Mouse (Mus musculus): ENCODE results near the gene Gm13288. TPM values are rescaled to one million over a fixed set of nuclear protein-coding genes. Genes with fewer than 3 reads are reported as not detected.
A peak's percentile ranks its signal among the peaks of the same experiment; 100 is the strongest.
"Not testable (repeated sequence)": the region's sequence is repeated elsewhere in the genome, so short reads cannot be mapped to it uniquely, and the experiment has no call there.

Gm13288 gene
- total RNA-seq, 2 experiments from 2014 or later: not detected

DNA sequence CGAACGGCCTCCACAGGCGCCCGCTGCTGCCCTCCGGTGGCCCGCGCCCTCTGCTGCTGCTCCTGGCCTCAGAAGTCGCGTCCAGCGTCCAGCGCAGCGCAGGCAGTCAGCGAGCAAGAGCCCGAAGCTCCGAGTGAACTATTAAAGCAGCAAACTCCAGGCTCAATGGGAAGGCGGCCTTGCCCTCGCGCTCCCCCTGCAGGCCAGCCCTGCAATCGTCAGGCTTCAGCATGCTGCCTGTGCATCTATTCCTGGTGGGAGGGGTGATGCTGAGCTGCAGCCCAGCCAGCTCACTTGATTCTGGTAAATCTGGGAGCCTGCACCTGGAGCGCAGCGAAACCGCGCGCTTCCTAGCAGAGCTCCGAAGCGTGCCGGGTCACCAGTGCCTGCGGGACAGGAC lies 16.9 kb upstream of the Gm13288 start, which contains the start of gene Gm13277:
Gm13277 (plus strand) TSS at position 231 of the 400 bp plus-strand sequence.
- DNase-seq (ENCODE audit: extremely low spot score in 1 of 2, low spot score in 2 of 2): peak; percentile 61 to 63
- intact Hi-C loops (cut with DNase I); H3K4me3 ChIP-seq; H3K27ac ChIP-seq: not testable (repeated sequence)
- peak; percentile 42 for TF ChIP-seq CTCF (IDR thresholded peaks at IDR 0.05)

DNA sequence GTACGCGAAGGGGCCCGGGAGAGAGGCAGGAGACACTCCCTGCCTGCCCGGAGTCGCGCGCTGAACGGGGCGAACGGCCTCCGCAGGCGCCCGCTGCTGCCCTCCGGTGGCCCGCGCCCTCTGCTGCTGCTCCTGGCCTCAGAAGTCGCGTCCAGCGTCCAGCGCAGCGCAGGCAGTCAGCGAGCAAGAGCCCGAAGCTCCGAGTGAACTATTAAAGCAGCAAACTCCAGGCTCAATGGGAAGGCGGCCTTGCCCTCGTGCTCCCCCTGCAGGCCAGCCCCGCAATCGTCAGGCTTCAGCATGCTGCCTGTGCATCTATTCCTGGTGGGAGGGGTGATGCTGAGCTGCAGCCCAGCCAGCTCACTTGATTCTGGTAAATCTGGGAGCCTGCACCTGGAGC lies 14.1 kb upstream of the Gm13288 start, which contains the start of gene Gm13278:
Gm13278 (plus strand) TSS at position 301 of the 400 bp plus-strand sequence.
- intact Hi-C loops (cut with DNase I); H3K4me3 ChIP-seq; DNase-seq (ENCODE audit: extremely low spot score in 1 of 2, low spot score in 2 of 2); H3K27ac ChIP-seq: not testable (repeated sequence)

DNA sequence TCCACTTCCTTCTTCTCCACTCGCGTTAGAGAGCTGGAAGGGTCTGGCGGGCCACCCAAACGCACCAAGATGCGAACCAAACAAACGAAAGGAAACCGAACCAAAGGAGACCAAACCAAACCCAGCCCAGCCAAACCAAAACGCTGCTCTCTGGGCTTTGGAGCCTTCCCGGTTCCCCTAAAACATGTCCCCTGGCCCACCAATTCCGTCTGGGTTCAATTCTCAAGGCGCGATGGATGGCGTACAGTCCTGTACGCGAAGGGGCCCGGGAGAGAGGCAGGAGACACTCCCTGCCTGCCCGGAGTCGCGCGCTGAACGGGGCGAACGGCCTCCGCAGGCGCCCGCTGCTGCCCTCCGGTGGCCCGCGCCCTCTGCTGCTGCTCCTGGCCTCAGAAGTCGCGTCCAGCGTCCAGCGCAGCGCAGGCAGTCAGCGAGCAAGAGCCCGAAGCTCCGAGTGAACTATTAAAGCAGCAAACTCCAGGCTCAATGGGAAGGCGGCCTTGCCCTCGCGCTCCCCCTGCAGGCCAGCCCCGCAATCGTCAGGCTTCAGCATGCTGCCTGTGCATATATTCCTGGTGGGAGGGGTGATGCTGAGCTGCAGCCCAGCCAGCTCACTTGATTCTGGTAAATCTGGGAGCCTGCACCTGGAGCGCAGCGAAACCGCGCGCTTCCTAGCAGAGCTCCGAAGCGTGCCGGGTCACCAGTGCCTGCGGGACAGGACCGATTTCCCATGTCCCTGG lies 11.2 kb upstream of the Gm13288 start, which contains the start of gene Gm13275:
Gm13275 (plus strand) TSS at position 552 of the 740 bp plus-strand sequence.
- DNase-seq (ENCODE audit: extremely low spot score in 1 of 2, low spot score in 2 of 2): peak; percentile 61 to 73
- H3K4me3 ChIP-seq: peak within 1 kb of the TSS; percentile 13
- peak; percentile 27 for TF ChIP-seq CTCF (IDR thresholded peaks at IDR 0.05)
- H3K27ac ChIP-seq; intact Hi-C loops (cut with DNase I): not testable (repeated sequence)

DNA sequence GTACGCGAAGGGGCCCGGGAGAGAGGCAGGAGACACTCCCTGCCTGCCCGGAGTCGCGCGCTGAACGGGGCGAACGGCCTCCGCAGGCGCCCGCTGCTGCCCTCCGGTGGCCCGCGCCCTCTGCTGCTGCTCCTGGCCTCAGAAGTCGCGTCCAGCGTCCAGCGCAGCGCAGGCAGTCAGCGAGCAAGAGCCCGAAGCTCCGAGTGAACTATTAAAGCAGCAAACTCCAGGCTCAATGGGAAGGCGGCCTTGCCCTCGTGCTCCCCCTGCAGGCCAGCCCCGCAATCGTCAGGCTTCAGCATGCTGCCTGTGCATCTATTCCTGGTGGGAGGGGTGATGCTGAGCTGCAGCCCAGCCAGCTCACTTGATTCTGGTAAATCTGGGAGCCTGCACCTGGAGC lies 8.2 kb upstream of the Gm13288 start, which contains the start of gene Gm13279:
Gm13279 (plus strand) TSS at position 301 of the 400 bp plus-strand sequence.
- intact Hi-C loops (cut with DNase I); H3K4me3 ChIP-seq; DNase-seq (ENCODE audit: extremely low spot score in 1 of 2, low spot score in 2 of 2); H3K27ac ChIP-seq: not testable (repeated sequence)

DNA sequence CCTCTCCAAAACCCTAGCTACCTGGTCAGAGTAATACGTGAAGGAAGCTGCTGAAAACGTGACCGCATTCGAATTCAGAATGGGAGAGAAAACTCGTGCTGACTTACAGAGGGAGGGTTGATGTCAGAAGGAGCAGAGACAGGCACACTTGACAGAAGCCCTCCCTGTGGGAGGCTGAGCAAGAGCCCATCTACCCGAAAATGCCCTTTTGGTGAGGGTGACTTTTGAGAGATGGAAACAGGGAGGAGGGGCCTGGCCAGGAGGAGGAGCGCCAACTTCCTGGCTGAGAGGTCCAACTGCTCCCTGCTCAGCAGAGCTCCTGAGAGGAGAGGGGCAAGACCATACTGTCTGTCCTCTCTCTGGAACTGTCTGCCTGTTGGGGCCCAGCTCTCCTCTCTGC lies 6.0 kb upstream of the Gm13288 start, which contains the start of gene Gm13285:
Gm13285 (plus strand) TSS at position 301 of the 400 bp plus-strand sequence.
- intact Hi-C loops (cut with DNase I); H3K4me3 ChIP-seq; DNase-seq (ENCODE audit: extremely low spot score in 1 of 2, low spot score in 2 of 2); H3K27ac ChIP-seq: not testable (repeated sequence)

- intact Hi-C loops (cut with DNase I): not testable (repeated sequence)
These were observed 2.4 kb upstream of the Gm13288 start, which contains the start of gene Gm13287 for GRCm38 (mm10) chr4:88802954-88803353. Gm13287 (plus strand) TSS chr4:88803254.

GRCm38 (mm10) chr4:88805761-88806160 lies 430 bp downstream of the Gm13288 start:
- H3K4me3 ChIP-seq; DNase-seq (ENCODE audit: extremely low spot score in 1 of 2, low spot score in 2 of 2); H3K27ac ChIP-seq; intact Hi-C loops (cut with DNase I): not testable (repeated sequence)

More at GRCm38 (mm10) chr4:88802954-88803353, 2.4 kb upstream of the Gm13288 start, which contains the start of gene Gm13287:
- not testable (repeated sequence) for H3K27ac ChIP-seq; DNase-seq (ENCODE audit: extremely low spot score in 1 of 2, low spot score in 2 of 2); H3K4me3 ChIP-seq

GRCm38 (mm10) chr4:88815928-88816327 lies 10.6 kb downstream of the Gm13288 start, which contains the start of gene Ifna7:
Ifna7 (plus strand) TSS chr4:88816228.
- TF ChIP-seq CTCF (IDR thresholded peaks at IDR 0.05): no peak
- H3K27ac ChIP-seq: no peak within 1 kb of the TSS
- DNase-seq (ENCODE audit: extremely low spot score in 1 of 2, low spot score in 2 of 2): no peak
- intact Hi-C loops (cut with DNase I): no loop called here
- no peak within 1 kb of the TSS for H3K4me3 ChIP-seq

GRCm38 (mm10) chr4:88819659-88820058 lies 14.3 kb downstream of the Gm13288 start, which contains the start of gene Ifna11:
Ifna11 (plus strand) TSS chr4:88819959.
- DNase-seq (ENCODE audit: extremely low spot score in 1 of 2, low spot score in 2 of 2): no peak
- no peak within 1 kb of the TSS for H3K27ac ChIP-seq
- no peak within 1 kb of the TSS for H3K4me3 ChIP-seq
- intact Hi-C loops (cut with DNase I): no loop called here
- TF ChIP-seq CTCF (IDR thresholded peaks at IDR 0.05): no peak

DNA sequence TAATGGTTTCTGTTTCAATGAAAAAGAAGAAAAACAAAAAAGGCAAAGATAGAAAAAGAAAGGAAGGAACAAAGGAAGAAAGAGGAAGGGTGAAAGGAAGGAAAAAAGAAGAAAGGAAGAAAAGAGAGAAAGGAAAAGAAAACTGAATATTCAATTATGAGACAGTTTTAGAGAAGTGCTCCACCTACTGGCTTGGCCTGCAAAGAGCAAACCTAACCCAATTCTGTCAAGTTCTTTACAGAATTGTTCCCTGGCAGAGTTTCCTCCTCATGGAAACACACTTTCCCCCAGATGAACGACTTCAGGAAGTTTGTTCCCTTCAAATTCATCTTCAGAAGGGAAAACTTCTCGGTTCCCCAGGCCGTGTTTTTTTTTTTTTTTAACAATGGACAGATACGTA lies 17.7 kb downstream of the Gm13288 start:
- DNase-seq (ENCODE audit: extremely low spot score in 1 of 2, low spot score in 2 of 2): peak in 1 of 2 experiments; percentile 17
- intact Hi-C loops (cut with DNase I): no loop called here
- Histone ChIP-seq H3K27ac (no peak overlapping the region), H3K4me3 (no peak overlapping the region)
- peak; percentile 61 for TF ChIP-seq CTCF (IDR thresholded peaks at IDR 0.05)

DNA sequence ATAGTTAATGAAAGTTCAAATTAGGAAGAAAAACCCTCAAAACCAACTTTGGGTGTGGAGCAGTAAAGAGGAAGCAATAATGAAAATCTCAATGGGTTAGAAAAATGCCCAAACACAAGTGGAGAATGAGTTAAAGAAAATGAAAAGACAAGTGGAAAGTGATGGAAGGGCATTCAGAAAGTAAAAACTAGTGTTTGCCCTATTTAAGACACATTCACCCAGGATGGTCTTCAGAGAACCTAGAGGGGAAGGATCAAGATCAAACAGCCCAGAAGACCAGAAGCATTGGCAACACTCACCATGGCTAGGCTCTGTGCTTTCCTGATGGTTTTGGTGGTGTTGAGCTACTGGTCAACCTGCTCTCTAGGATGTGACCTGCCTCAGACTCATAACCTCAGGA lies 21.8 kb downstream of the Gm13288 start, which contains the start of gene Ifna6:
Ifna6 (plus strand) TSS at position 301 of the 400 bp plus-strand sequence.
- intact Hi-C loops (cut with DNase I); H3K4me3 ChIP-seq; DNase-seq (ENCODE audit: extremely low spot score in 1 of 2, low spot score in 2 of 2); H3K27ac ChIP-seq: not testable (repeated sequence)

DNA sequence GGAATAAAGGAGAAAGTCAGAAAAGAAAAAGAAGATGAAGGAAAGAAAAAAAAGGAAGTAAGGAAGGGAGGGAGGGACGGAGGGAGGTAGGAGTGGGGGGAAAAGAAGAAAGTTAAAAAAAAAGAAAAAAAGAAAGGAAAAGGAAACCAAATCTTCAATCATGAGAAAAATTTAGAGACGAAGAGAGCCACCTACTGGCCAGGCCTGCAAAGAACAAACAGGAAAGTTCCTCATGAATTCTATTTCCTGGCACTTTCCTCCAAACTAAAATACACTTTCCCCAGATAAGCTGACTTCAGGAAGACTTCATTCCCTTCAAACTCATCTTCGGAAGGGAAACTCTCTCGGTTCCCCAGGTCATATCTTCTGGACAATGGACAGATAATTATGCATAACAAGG lies 25.2 kb downstream of the Gm13288 start:
- no peak overlapping the region for H3K4me3 ChIP-seq
- intact Hi-C loops (cut with DNase I): no loop called here
- no peak overlapping the region for H3K27ac ChIP-seq
- peak; percentile 81 for TF ChIP-seq CTCF (IDR thresholded peaks at IDR 0.05)
- DNase-seq (ENCODE audit: extremely low spot score in 1 of 2, low spot score in 2 of 2): peak; percentile 20 to 36

DNA sequence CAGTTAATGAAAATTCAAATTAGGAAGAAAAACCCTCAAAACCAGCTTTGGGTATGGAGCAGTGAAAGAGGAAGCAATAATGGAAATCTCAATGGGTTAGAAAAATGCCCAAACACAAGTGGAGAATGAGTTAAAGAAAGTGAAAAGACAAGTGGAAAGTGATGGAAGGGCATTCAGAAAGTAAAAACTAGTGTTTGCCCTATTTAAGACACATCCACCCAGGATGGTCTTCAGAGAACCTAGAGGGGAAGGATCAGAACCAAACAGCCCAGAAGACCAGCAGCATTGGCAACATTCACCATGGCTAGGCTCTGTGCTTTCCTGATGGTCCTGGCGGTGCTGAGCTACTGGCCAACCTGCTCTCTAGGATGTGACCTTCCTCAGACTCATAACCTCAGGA lies 29.9 kb downstream of the Gm13288 start, which contains the start of gene Ifna5:
Ifna5 (plus strand) TSS at position 301 of the 400 bp plus-strand sequence.
- H3K4me3 ChIP-seq; intact Hi-C loops (cut with DNase I); DNase-seq (ENCODE audit: extremely low spot score in 1 of 2, low spot score in 2 of 2); H3K27ac ChIP-seq: not testable (repeated sequence)
